In genomic region chr15:77683944-77684343, GRCm38 (mm10) we compare ENCODE assay signal across 11 mouse cellular contexts. TPM values are rescaled to one million over a fixed set of nuclear protein-coding genes. Genes with fewer than 3 reads are reported as not detected.
DNase-seq lines count a peak whose midpoint lies in the region; ATAC-seq and TF ChIP-seq lines count a peak whose summit lies in the region.
"Not testable (repeated sequence)": the region's sequence is repeated elsewhere in the genome, so short reads cannot be mapped to it uniquely, and the experiment has no call there.
"Had no signal": no experiment of that assay in that cellular context is flagged by ENCODE, and none has a peak within 500 bp of the region (broad histone marks: within the 10 kb centered on the region; RNA-seq: fewer than 3 reads in every experiment).

No protein-coding gene starts in this region.

- 10% methylated on average over 9 of the region's 11 CpGs for whole genome bisulfite sequencing in hindbrain, embryonic 11.5 days
- WGBS in lung, postnatal 0 days: 10% methylated on average over 8 of the region's 11 CpGs

- not testable (repeated sequence) for H3K4me2 ChIP-seq in hindbrain, embryonic 11.5 days (replicated peaks; ENCODE audit: low read depth, low read length); lung, postnatal 0 days (replicated peaks; ENCODE audit: low read depth, low read length)

- not testable (repeated sequence) for ATAC-seq in hindbrain, embryonic 11.5 days (ENCODE audit: low FRiP score); lung, postnatal 0 days

- H3K9ac ChIP-seq in hindbrain, embryonic 11.5 days (ENCODE audit: low read depth, low read length); lung, postnatal 0 days (replicated peaks; ENCODE audit: low read depth): not testable (repeated sequence)

- H3K27ac ChIP-seq in hindbrain, embryonic 11.5 days (ENCODE audit: low read depth, low read length); lung, postnatal 0 days (ENCODE audit: low read length): not testable (repeated sequence)

- not testable (repeated sequence) for H3K27me3 ChIP-seq in hindbrain, embryonic 11.5 days (ENCODE audit: control insufficient read depth, insufficient read depth, low read length); lung, postnatal 0 days (replicated peaks; ENCODE audit: insufficient read depth, low read length)

- H3K4me3 ChIP-seq in hindbrain, embryonic 11.5 days (ENCODE audit: low read depth, low read length); lung, postnatal 0 days (ENCODE audit: low read depth, low read length): not testable (repeated sequence)

- TF ChIP-seq CTCF in lung, postnatal 0 days (IDR thresholded peaks at IDR 0.05): peak; percentile 66

- not testable (repeated sequence) for H3K9me3 ChIP-seq in hindbrain, embryonic 11.5 days (ENCODE audit: control insufficient read depth, low read length); lung, postnatal 0 days (ENCODE audit: low read length)

- H3K36me3 ChIP-seq in hindbrain, embryonic 11.5 days (ENCODE audit: control insufficient read depth, insufficient read depth, low read length); lung, postnatal 0 days (ENCODE audit: insufficient read depth, low read length): not testable (repeated sequence)

- H3K4me1 ChIP-seq in hindbrain, embryonic 11.5 days (replicated peaks; ENCODE audit: control insufficient read depth, insufficient read depth, low read length); lung, postnatal 0 days (ENCODE audit: insufficient read depth, low read depth, low read length): not testable (repeated sequence)

- not testable (repeated sequence) for TF ChIP-seq EP300 in lung, postnatal 0 days (IDR thresholded peaks at IDR 0.05)

- DNase-seq in Muller cell, postnatal 12 days (ENCODE audit: inconsistent ontology term): peak; percentile 20
- DNase-seq in cerebellum, adult 8-10 months: peak; percentile 5
- DNase-seq in frontal cortex, postnatal 36 days (ENCODE audit: low spot score in 2 of 2): peak; percentile 17 to 42
- DNase-seq in hindbrain, embryonic 11.5 days (ENCODE audit: low spot score): peak; percentile 74
- peak; percentile 28 to 53 for DNase-seq in layer of hippocampus, postnatal 10 days (ENCODE audit: low spot score in 2 of 2)
- DNase-seq in lung, postnatal 0 days (ENCODE audit: low spot score): peak; percentile 36
- peak; percentile 54 for DNase-seq in retina, postnatal 1 day
- DNase-seq in urinary bladder, postnatal 14 days (ENCODE audit: low spot score): peak; percentile 51

RNA-seq across cellular contexts. Expression of gene Apol7e, which starts 14.7 kb away (rescaled TPM):
- not detected in 2 replicates for polyA plus RNA-seq in hindbrain, embryonic 11.5 days (2014; fragmentation: Nextera tagmentation; extraction: Ambion mirVana)
- total RNA-seq in layer of hippocampus, postnatal 10 days (2021): not detected
- polyA plus RNA-seq in lung, postnatal 0 days (2015; fragmentation: Nextera tagmentation; extraction: Ambion mirVana): 0.10 TPM in 1 of 2 replicates, not detected in the other
- total RNA-seq: left cerebral cortex, adult 8-10 months had no signal
- polyA plus RNA-seq: erythroblast, embryonic 14.5 days; midbrain, embryonic 13.5 days had no signal

RNA-seq across cellular contexts. Expression of gene Apol11b, which starts 40.9 kb away (rescaled TPM):
- polyA plus RNA-seq in hindbrain, embryonic 11.5 days (2014; fragmentation: Nextera tagmentation; extraction: Ambion mirVana): not detected in 2 replicates
- total RNA-seq in layer of hippocampus, postnatal 10 days (2021): under 1 TPM in 1 of 2 experiments, not detected in 1; 0.18 TPM
- 0.25 TPM in 2 replicates for polyA plus RNA-seq in lung, postnatal 0 days (2015; fragmentation: Nextera tagmentation; extraction: Ambion mirVana)
- polyA plus RNA-seq: midbrain, embryonic 13.5 days had no signal

RNA-seq across cellular contexts. Expression of gene Apol9b, which starts 44.9 kb away (rescaled TPM):
- not detected in 2 replicates for polyA plus RNA-seq in hindbrain, embryonic 11.5 days (2014; fragmentation: Nextera tagmentation; extraction: Ambion mirVana)
- total RNA-seq in layer of hippocampus, postnatal 10 days (2021): not detected
- 0.14 and 0.31 TPM in 2 replicates for polyA plus RNA-seq in lung, postnatal 0 days (2015; fragmentation: Nextera tagmentation; extraction: Ambion mirVana)
- total RNA-seq: left cerebral cortex, adult 8-10 months had no signal
- polyA plus RNA-seq: erythroblast, embryonic 14.5 days; midbrain, embryonic 13.5 days had no signal

Comparison
In these comparisons a context has a peak if more than half of its experiments do, and no peak if none do; other contexts are left out.
1. DNase-seq: peak in every context shown above with its lines; median percentile 74 in hindbrain, embryonic 11.5 days; 54 in retina, postnatal 1 day; 51 in urinary bladder, postnatal 14 days; 40 in layer of hippocampus, postnatal 10 days; 36 in lung, postnatal 0 days; 30 in frontal cortex, postnatal 36 days; 20 in Muller cell, postnatal 12 days; 5 in cerebellum, adult 8-10 months.